Mouse (Mus musculus): ENCODE data around the gene Ndrg4.

GRCm38 (mm10) chr8:95697128-95697527 lies 20.3 kb downstream of the Ndrg4 start:
- TF ChIP-seq TCF12 (IDR thresholded peaks at IDR 0.05; ENCODE audit: insufficient read depth, poor library complexity, severe bottlenecking) (no peak), POLR2A (IDR thresholded peaks at IDR 0.05; ENCODE audit: insufficient read length, low read depth) (no peak), MAX (IDR thresholded peaks at IDR 0.05; ENCODE audit: low read depth) (no peak), MYOG (IDR thresholded peaks at IDR 0.05; ENCODE audit: control insufficient read depth in 1 of 3, insufficient read depth in 1 of 3, insufficient read length in 2 of 3, low read depth in 2 of 3) (no peak), E2F4 (IDR thresholded peaks at IDR 0.05; ENCODE audit: insufficient read depth) (no peak), MYOD1 (IDR thresholded peaks at IDR 0.05; ENCODE audit: control insufficient read depth in 1 of 3, insufficient read length in 2 of 3, low read depth in 2 of 3) (no peak), POLR2AphosphoS2 (IDR thresholded peaks at IDR 0.05; ENCODE audit: insufficient read length, low read depth) (no peak)

All from myocyte (in vitro differentiated cells).